In the genomic region with DNA sequence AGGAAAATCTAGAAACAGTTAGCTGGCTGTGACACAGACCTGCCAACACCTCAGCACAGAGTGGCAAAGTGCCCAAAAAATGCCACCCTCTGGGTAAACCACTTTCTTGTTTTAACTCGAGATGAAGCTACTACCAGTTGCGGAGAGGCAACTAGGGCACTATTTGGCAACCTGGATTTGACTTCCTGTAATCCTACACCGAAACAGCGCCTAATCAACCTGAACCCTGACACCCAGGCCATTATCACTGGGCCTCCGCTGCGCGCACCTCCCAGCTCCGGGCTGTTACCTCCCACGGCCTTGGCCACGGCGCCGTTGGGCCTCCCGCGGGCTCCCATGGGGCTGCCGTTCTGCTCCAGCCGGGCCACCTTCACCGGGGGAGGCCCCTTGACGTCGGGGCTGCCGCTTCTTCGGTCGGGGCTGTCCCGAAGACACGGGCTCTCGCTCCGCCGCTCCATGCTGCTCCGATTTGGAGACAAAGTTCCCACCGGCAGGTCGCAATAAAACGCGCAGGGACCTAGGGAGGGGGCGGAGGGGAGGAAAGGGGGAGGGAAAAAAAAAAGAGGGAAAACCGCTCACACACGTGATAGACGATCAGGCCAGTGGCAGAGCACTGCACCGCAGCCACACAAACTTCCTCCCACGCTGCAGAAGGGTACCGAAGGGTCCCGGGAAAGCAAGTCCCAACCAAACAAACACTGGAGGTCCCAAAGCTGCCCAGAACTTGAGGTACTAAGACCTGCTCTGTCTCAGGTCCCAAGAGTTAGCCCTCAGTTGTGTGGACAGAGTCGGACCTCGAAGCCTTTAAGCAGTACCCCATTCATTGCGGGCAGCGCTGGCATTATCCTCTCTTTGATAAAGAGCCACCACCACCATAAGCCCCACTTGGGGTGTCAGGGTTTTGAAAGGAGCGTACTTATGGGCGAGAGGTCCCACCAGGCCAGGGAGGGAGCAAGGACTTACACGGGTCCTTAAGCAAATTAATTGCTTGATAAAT, we compare ENCODE assay signal across 9 mouse cellular contexts. TPM values are rescaled to one million over a fixed set of nuclear protein-coding genes. Genes with fewer than 3 reads are reported as not detected.
DNase-seq lines count a peak whose midpoint lies in the region; ATAC-seq and TF ChIP-seq lines count a peak whose summit lies in the region.
"Had no signal": no experiment of that assay in that cellular context is flagged by ENCODE, and none has a peak within 500 bp of the region (broad histone marks: within the 10 kb centered on the region; RNA-seq: fewer than 3 reads in every experiment).

No protein-coding gene starts in this region.

- no peak for TF ChIP-seq POLR2A in brain, embryonic 14.5 days (IDR thresholded peaks at IDR 0.05; ENCODE audit: borderline replicate concordance, extremely low read depth, insufficient read depth, insufficient read length, poor library complexity, severe bottlenecking)

- no peaks in the 10 kb centered on the region for H3K9me3 ChIP-seq in heart, embryonic 10.5 days
- no peaks in the 10 kb centered on the region for H3K9me3 ChIP-seq in limb, embryonic 10.5 days (replicated peaks)

- under 1% methylated on average over 47 of the region's 47 CpGs for WGBS in heart, embryonic 10.5 days
- under 1% methylated on average over 47 of the region's 47 CpGs for whole genome bisulfite sequencing in limb, embryonic 10.5 days

- peaks cover 49% of the 10 kb centered on the region for H3K27me3 ChIP-seq in heart, embryonic 10.5 days (ENCODE audit: insufficient read depth, poor library complexity, severe bottlenecking)
- peaks cover 56% of the 10 kb centered on the region for H3K27me3 ChIP-seq in limb, embryonic 10.5 days (ENCODE audit: low read depth, poor library complexity, severe bottlenecking)

- TF ChIP-seq CTCF in brain, embryonic 14.5 days (IDR thresholded peaks at IDR 0.05; ENCODE audit: borderline replicate concordance, extremely low read depth, insufficient read depth, insufficient read length), result no peak

- no peak overlapping the region for H3K27ac ChIP-seq in heart, embryonic 10.5 days
- H3K27ac ChIP-seq in limb, embryonic 10.5 days, result 0 out of 2 replicates have a peak overlapping the region, but pooled peaks have one; percentile 25

- no peak for DNase-seq in heart, embryonic 10.5 days (ENCODE audit: low spot score)
- DNase-seq in heart, postnatal 4 days, result no peak
- DNase-seq in brain, embryonic 14.5 days (ENCODE audit: low read depth), result peak; percentile 81
- peak; percentile 65 for DNase-seq in limb, embryonic 10.5 days (ENCODE audit: low spot score)
- DNase-seq in retina, embryonic 14.5 days (ENCODE audit: low spot score), result peak; percentile 31
- DNase-seq in left cerebral cortex, adult 9 months (ENCODE audit: low spot score in 2 of 2), result no peak
- DNase-seq in thymus, postnatal 36 days, result no peak

- H3K4me1 ChIP-seq in heart, embryonic 10.5 days, result peaks cover 30% of the 10 kb centered on the region
- peaks cover 55% of the 10 kb centered on the region for H3K4me1 ChIP-seq in limb, embryonic 10.5 days

- ATAC-seq in hematopoietic stem cell, adult 5-6 weeks (replicated peaks in 1 of 2; ENCODE audit: insufficient read depth in 1 of 2, low FRiP score in 2 of 2, low TSS enrichment in 1 of 2, low read depth in 1 of 2, poor library complexity in 2 of 2, severe bottlenecking in 2 of 2), result 0 out of 4 replicates have a peak, but pooled peaks have one; percentile 7 to 19

- H3K36me3 ChIP-seq in heart, embryonic 10.5 days, result no peaks in the 10 kb centered on the region
- H3K36me3 ChIP-seq in limb, embryonic 10.5 days, result no peaks in the 10 kb centered on the region

- peak overlapping the region; percentile 64 for H3K4me3 ChIP-seq in heart, embryonic 10.5 days
- peak overlapping the region; percentile 81 for H3K4me3 ChIP-seq in limb, embryonic 10.5 days

RNA-seq across cellular contexts. Expression of gene Satb2, which starts 8.8 kb away (rescaled TPM):
- polyA plus RNA-seq in heart, embryonic 10.5 days (2016; fragmentation: Nextera tagmentation; extraction: Ambion mirVana), result 0.32 and 1.7 TPM in 2 replicates
- total RNA-seq in heart, postnatal 4 days (2021), result under 1 TPM; 0.50 to 0.69 TPM
- 7.9 and 12.2 TPM in 2 replicates for polyA plus RNA-seq in brain, embryonic 14.5 days (2012; rRNA removed)
- total RNA-seq in hematopoietic stem cell, adult 5-6 weeks (2017), result 0.19 and 0.20 TPM in 2 replicates
- 1.1 and 2.2 TPM in 2 replicates for polyA plus RNA-seq in limb, embryonic 10.5 days (2016; fragmentation: Nextera tagmentation; extraction: Ambion mirVana)
- total RNA-seq: MEL had no signal

Comparison
In these comparisons a context has a peak if more than half of its experiments do, and no peak if none do; other contexts are left out.
1. DNase-seq: peak in brain, embryonic 14.5 days (single experiment), limb, embryonic 10.5 days (single experiment) and retina, embryonic 14.5 days (single experiment); none in heart, embryonic 10.5 days (single experiment), heart, postnatal 4 days (single experiment), left cerebral cortex, adult 9 months (0 of 2) and thymus, postnatal 36 days (0 of 2).